Mouse (Mus musculus) liver, embryonic 13.5 days (tissue): ENCODE measurements at regions not wholly inside any gene's neighbourhood (a gene's known extent, or its start where the extent isn't known, plus 50 kb on each side); places are given as distances from the start of the nearest gene placed in this dataset.

Experiments used
- ATAC-seq: fragments of 200-750 bp; cut with Nextera tagmentation; 2 replicates; pipeline ENCODE4 v1.8.0; 2017; ENCODE audit warnings: low read depth, mild to moderate bottlenecking, moderate number of reproducible peaks, moderate library complexity
- DNase-seq: peaks from one replicate; pipeline ENCODE4 v3.0.0; 2022
- H3K27ac ChIP-seq: fragments of 300-500 bp; sonication (generic); 2 replicates; pipeline ENCODE4 v1.5.1; 2015; ENCODE audit warnings: moderate library complexity, mild to moderate bottlenecking, inconsistent platforms
- H3K27me3 ChIP-seq: fragments of 300-500 bp; sonication (generic); 2 replicates; pipeline ENCODE4 v1.6.1; 2015; ENCODE audit warnings: mild to moderate bottlenecking, inconsistent platforms
- H3K36me3 ChIP-seq: fragments of 300-500 bp; sonication (generic); 2 replicates; pipeline ENCODE4 v1.6.1; 2015; ENCODE audit warnings: mild to moderate bottlenecking, inconsistent platforms
- H3K4me1 ChIP-seq: fragments of 300-500 bp; sonication (generic); replicated peaks from 2 replicates; pipeline ENCODE4 v1.6.1; 2015; ENCODE audit warnings: inconsistent platforms
- H3K4me2 ChIP-seq: fragments of 300-500 bp; sonication (generic); 2 replicates; pipeline ENCODE4 v1.6.1; 2015; ENCODE audit warnings: inconsistent platforms, mild to moderate bottlenecking, moderate library complexity
- H3K4me3 ChIP-seq: fragments of 300-500 bp; sonication (generic); replicated peaks from 2 replicates; pipeline ENCODE4 v1.5.1; 2015; ENCODE audit warnings: mild to moderate bottlenecking, inconsistent platforms
- H3K9ac ChIP-seq: fragments of 300-500 bp; sonication (generic); 2 replicates; pipeline ENCODE4 v1.6.1; 2015; ENCODE audit warnings: mild to moderate bottlenecking, inconsistent platforms
- H3K9me3 ChIP-seq: fragments of 300-500 bp; sonication (generic); replicated peaks from 2 replicates; pipeline ENCODE4 v1.6.1; 2016; ENCODE audit warnings: inconsistent platforms
- WGBS: fragments of 180-500 bp; shearing (Covaris S2); methylation state at CpG from one replicate; pipeline ENCODE4 v1.1.7; 2015; ENCODE audit not compliant: insufficient replicate concordance; 5-methylcytosine and 5-hydroxymethylcytosine counted together

DNA sequence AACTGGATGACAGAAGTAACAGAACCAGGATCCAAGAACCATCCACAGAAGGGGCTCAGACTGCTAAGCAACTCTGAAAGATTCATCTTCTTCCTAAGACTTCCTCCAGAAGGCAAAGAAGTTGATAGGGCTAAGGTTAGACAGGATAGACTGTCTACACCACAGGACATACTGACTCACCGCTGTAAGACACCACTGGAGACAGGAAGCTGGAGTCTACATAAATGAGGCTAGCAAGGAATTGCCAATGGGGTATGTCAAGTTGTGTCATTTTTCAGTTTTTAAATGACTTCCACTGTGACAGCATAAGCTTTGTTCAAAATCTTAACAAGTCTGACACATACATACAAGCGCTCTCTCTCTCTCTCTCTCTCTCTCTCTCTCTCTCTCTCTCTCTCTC, 645.4 kb upstream of the Gm10131 start:
- Histone ChIP-seq H3K27ac (no peak overlapping the region), H3K9ac (no peak overlapping the region), H3K4me1 (no peaks in the 10 kb centered on the region), H3K4me2 (no peak overlapping the region), H3K27me3 (no peaks in the 10 kb centered on the region), H3K36me3 (no peaks in the 10 kb centered on the region), H3K4me3 (no peak overlapping the region), H3K9me3 (no peaks in the 10 kb centered on the region)
- DNase-seq, result no peak
- no peak for ATAC-seq
- 75% methylated on average over 2 of the region's 2 CpGs for WGBS

- no peak overlapping the region for H3K9ac ChIP-seq
- H3K4me2 ChIP-seq, result no peak overlapping the region
- WGBS, result 51% methylated on average over 4 of the region's 4 CpGs
Observed at GRCm38 (mm10) chr8:34756171-34756570, 644.6 kb upstream of the Gm10131 start.

DNA sequence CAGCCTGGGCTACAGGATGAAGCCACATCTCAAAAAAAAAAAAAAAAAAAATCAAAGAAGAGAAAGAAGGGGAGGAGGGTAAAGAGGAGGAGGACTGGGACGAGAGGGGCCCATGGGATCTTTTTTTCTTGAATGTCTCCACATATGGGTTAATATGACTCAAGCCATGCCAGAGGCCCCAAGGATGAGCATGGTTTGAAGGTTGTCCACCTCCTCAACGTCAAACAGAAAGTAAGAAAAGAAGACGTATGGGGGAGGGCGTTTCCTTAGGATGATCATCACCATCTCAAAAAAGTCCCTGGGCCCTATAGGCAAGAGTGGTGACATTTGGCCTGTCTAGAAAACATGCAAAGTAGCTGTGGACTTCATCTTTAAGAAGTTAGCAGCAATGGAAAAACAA, 643.9 kb upstream of the Gm10131 start:
- H3K36me3 ChIP-seq, result no peaks in the 10 kb centered on the region
- H3K9me3 ChIP-seq, result no peaks in the 10 kb centered on the region
- no peak overlapping the region for H3K4me2 ChIP-seq
- no peak for DNase-seq
- no peak for ATAC-seq
- no peak overlapping the region for H3K9ac ChIP-seq
- WGBS, result 68% methylated on average over 4 of the region's 4 CpGs
- no peak overlapping the region for H3K27ac ChIP-seq
- no peaks in the 10 kb centered on the region for H3K27me3 ChIP-seq
- H3K4me1 ChIP-seq, result no peaks in the 10 kb centered on the region
- H3K4me3 ChIP-seq, result no peak overlapping the region

More at GRCm38 (mm10) chr8:34756171-34756570, 644.6 kb upstream of the Gm10131 start:
- ATAC-seq (no peak), DNase-seq (no peak)
- Histone ChIP-seq H3K27ac (no peak overlapping the region), H3K9me3 (no peaks in the 10 kb centered on the region), H3K4me3 (no peak overlapping the region), H3K27me3 (no peaks in the 10 kb centered on the region), H3K36me3 (no peaks in the 10 kb centered on the region), H3K4me1 (no peaks in the 10 kb centered on the region)

- Histone ChIP-seq H3K27ac (no peak overlapping the region), H3K4me3 (no peak overlapping the region), H3K36me3 (no peaks in the 10 kb centered on the region), H3K27me3 (no peaks in the 10 kb centered on the region), H3K9me3 (no peaks in the 10 kb centered on the region), H3K4me2 (no peak overlapping the region), H3K9ac (no peak overlapping the region), H3K4me1 (no peaks in the 10 kb centered on the region)
- 54% methylated on average over 10 of the region's 10 CpGs for WGBS
- no peak for ATAC-seq
- DNase-seq, result no peak
Observed at GRCm38 (mm10) chr8:34753046-34753445, 641.5 kb upstream of the Gm10131 start.

DNA sequence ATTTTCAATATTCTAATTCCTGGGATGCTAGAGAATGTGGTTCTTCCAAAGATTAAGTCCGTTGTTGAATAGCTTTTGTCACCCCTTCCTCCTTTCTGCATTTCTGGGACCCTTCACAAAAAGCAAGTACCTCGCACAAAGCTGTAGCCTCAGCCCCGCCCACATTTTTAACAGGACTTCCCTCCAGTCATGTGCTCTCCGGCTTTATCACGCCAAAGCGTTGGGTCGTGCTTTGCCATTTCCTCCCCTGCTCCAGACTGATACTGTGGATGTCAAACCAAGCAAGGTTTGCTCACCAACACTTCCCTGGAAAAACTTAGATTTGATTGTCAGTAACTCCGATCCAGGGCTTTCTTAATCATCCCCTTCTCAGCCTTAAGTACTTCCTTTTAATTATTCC, 637.0 kb upstream of the Gm10131 start:
- no peak for DNase-seq
- Histone ChIP-seq H3K9me3 (no peaks in the 10 kb centered on the region), H3K36me3 (no peaks in the 10 kb centered on the region), H3K4me1 (no peaks in the 10 kb centered on the region), H3K4me3 (no peak overlapping the region), H3K9ac (no peak overlapping the region), H3K4me2 (no peak overlapping the region), H3K27ac (no peak overlapping the region), H3K27me3 (no peaks in the 10 kb centered on the region)
- no peak for ATAC-seq
- WGBS, result 25% methylated on average over 8 of the region's 8 CpGs

- H3K36me3 ChIP-seq, result no peaks in the 10 kb centered on the region
- no peak overlapping the region for H3K4me3 ChIP-seq
- ATAC-seq (no peak), DNase-seq (no peak)
- no peak overlapping the region for H3K4me2 ChIP-seq
- WGBS, result 70% methylated on average over 7 of the region's 7 CpGs
- no peaks in the 10 kb centered on the region for H3K9me3 ChIP-seq
- no peak overlapping the region for H3K9ac ChIP-seq
- no peak overlapping the region for H3K27ac ChIP-seq
- no peaks in the 10 kb centered on the region for H3K4me1 ChIP-seq
- no peaks in the 10 kb centered on the region for H3K27me3 ChIP-seq
Observed at GRCm38 (mm10) chr8:34745706-34746105, 634.2 kb upstream of the Gm10131 start.

DNA sequence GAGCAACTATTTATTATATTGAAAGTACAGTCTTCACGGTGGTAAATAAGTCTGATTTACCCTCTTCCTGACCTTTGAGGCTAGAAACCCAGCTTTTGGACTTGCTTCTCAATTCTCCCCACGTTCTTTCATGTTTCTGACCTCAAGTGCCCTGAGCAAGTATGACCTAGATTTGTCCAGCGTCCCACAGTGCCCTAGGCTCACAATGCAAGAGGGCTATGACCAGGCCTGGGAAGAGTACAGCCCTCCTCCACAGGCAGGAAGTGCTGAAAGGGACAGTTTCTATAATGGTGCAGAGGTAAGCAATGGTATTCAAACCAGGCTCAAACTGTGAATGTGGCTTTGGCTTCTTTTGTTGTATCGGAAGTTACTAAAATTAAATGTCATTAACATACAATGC, 633.1 kb upstream of the Gm10131 start:
- no peaks in the 10 kb centered on the region for H3K36me3 ChIP-seq
- 47% methylated on average over 4 of the region's 4 CpGs for WGBS
- H3K9ac ChIP-seq, result no peak overlapping the region
- H3K9me3 ChIP-seq, result no peaks in the 10 kb centered on the region
- H3K4me2 ChIP-seq, result no peak overlapping the region
- H3K4me3 ChIP-seq, result no peak overlapping the region
- no peaks in the 10 kb centered on the region for H3K27me3 ChIP-seq
- no peak for DNase-seq
- no peak for ATAC-seq
- H3K27ac ChIP-seq, result no peak overlapping the region
- H3K4me1 ChIP-seq, result no peaks in the 10 kb centered on the region

GRCm38 (mm10) chr8:34744179-34744578, 632.6 kb upstream of the Gm10131 start:
- no peaks in the 10 kb centered on the region for H3K9me3 ChIP-seq
- no peak overlapping the region for H3K4me2 ChIP-seq
- no peak overlapping the region for H3K4me3 ChIP-seq
- H3K9ac ChIP-seq, result no peak overlapping the region
- DNase-seq (no peak), ATAC-seq (no peak)
- H3K27ac ChIP-seq, result no peak overlapping the region
- H3K27me3 ChIP-seq, result no peaks in the 10 kb centered on the region
- H3K4me1 ChIP-seq, result no peaks in the 10 kb centered on the region
- no peaks in the 10 kb centered on the region for H3K36me3 ChIP-seq

GRCm38 (mm10) chr8:34743137-34743536, 631.6 kb upstream of the Gm10131 start:
- no peak overlapping the region for H3K9ac ChIP-seq
- H3K27ac ChIP-seq, result no peak overlapping the region
- no peak overlapping the region for H3K4me2 ChIP-seq
- ATAC-seq, result no peak
- H3K4me3 ChIP-seq, result no peak overlapping the region
- H3K36me3 ChIP-seq, result no peaks in the 10 kb centered on the region
- H3K9me3 ChIP-seq, result no peaks in the 10 kb centered on the region
- H3K4me1 ChIP-seq, result no peaks in the 10 kb centered on the region
- 58% methylated on average over 6 of the region's 6 CpGs for WGBS
- DNase-seq, result no peak
- no peaks in the 10 kb centered on the region for H3K27me3 ChIP-seq

GRCm38 (mm10) chr8:34740836-34741235, 629.3 kb upstream of the Gm10131 start:
- Histone ChIP-seq H3K9me3 (no peaks in the 10 kb centered on the region), H3K27me3 (no peaks in the 10 kb centered on the region), H3K4me1 (no peaks in the 10 kb centered on the region), H3K4me2 (no peak overlapping the region), H3K36me3 (no peaks in the 10 kb centered on the region), H3K27ac (no peak overlapping the region), H3K9ac (no peak overlapping the region), H3K4me3 (no peak overlapping the region)
- WGBS, result 63% methylated on average over 10 of the region's 10 CpGs
- ATAC-seq (no peak), DNase-seq (no peak)

GRCm38 (mm10) chr8:34739836-34740804, 628.6 kb upstream of the Gm10131 start:
- Histone ChIP-seq H3K9me3 (no peaks in the 10 kb centered on the region), H3K27me3 (no peaks in the 10 kb centered on the region), H3K4me1 (no peaks in the 10 kb centered on the region), H3K4me3 (no peak overlapping the region), H3K36me3 (no peaks in the 10 kb centered on the region), H3K27ac (no peak overlapping the region), H3K4me2 (no peak overlapping the region), H3K9ac (no peak overlapping the region)
- ATAC-seq (no peak), DNase-seq (no peak)
- WGBS, result 73% methylated on average over 16 of the region's 16 CpGs

DNA sequence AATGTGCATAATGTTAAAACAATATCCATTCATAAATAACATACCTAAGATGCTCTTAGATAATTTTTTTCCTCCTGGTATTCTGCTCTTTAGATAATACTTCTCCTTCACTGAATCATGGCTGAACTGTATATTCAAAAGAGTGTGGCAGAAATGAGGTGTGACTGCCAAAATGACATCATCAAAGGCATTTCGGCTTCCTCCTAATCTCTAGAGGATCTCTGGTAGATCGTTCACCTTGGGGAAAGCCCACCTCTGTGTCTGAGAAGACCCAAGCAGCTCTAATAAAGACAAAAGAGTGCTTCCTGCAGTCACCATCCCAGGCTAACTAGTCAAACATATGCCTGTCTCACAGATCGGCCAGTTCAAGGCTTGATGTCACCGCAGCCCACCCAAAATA, 624.7 kb upstream of the Gm10131 start:
- Histone ChIP-seq H3K9ac (no peak overlapping the region), H3K27ac (no peak overlapping the region), H3K36me3 (no peaks in the 10 kb centered on the region), H3K4me3 (no peak overlapping the region), H3K9me3 (no peaks in the 10 kb centered on the region), H3K4me2 (no peak overlapping the region), H3K4me1 (no peaks in the 10 kb centered on the region), H3K27me3 (peaks cover 20% of the 10 kb centered on the region)
- ATAC-seq (no peak), DNase-seq (no peak)
- WGBS, result 64% methylated on average over 4 of the region's 4 CpGs
